Mouse (Mus musculus) heart, postnatal 0 days (tissue): ENCODE results near the gene Chd9.

Experiments
- CTCF ChIP-seq: IDR thresholded peaks from 2 replicates; pipeline ENCODE4 v1.5.1; 2016; ENCODE audit warnings: antibody characterized with exemption, control low read depth, low read depth
- EP300 ChIP-seq: IDR thresholded peaks from 2 replicates; pipeline ENCODE4 v1.6.1; 2016; ENCODE audit warnings: antibody characterized with exemption, low read depth

- no peak for TF ChIP-seq CTCF
- no peak for TF ChIP-seq EP300
These were observed 44.9 kb downstream of the Chd9 start for GRCm38 (mm10) chr8:90873051-90873450.
